Mouse (Mus musculus): ENCODE data around the gene Fnip1.
"Not testable (repeated sequence)": the region's sequence is repeated elsewhere in the genome, so short reads cannot be mapped to it uniquely, and the experiment has no call there.

The Fnip1 gene

GRCm38 (mm10) chr11:54438366-54438781 is 375 bp downstream of the Fnip1 start:
- POLR2A ChIA-PET = interaction anchor here (0.6 to 4.0 kb wide), 63 partner anchors 8 to 967 kb away, joined by 3 to 38 read pairs (median 5); partner anchors contain the start of genes Cdc42se2 (in 2 of the 4), Rapgef6 (in 2 of the 4), Acsl6 (in 1 of the 4) and Gm2a (in 1 of the 4)
- CTCF ChIA-PET = no interaction called here

GRCm38 (mm10) chr11:54438991-54439690 is 1.1 kb downstream of the Fnip1 start:
- POLR2A ChIA-PET = interaction anchor here in 3 of 4 experiments (0.6 to 4.0 kb wide), 47 partner anchors 8 to 676 kb away, joined by 3 to 38 read pairs (median 5); partner anchors contain the start of genes Rapgef6 (in 2 of the 3), Acsl6 (in 1 of the 3), Cdc42se2 (in 1 of the 3) and Gm2a (in 1 of the 3)
- CTCF ChIA-PET = interaction anchor here in 1 of 4 experiments (0.6 kb wide), 1 partner anchor 753 kb away, joined by 8 read pairs; no protein-coding TSS in a partner anchor

- ChIA-PET POLR2A (interaction anchor here in 2 of 4 experiments (0.9 to 3.2 kb wide), 10 partner anchors 74 to 459 kb away, joined by 3 to 38 read pairs (median 6); partner anchors contain the start of genes Rapgef6 (in 2 of the 2), Cdc42se2 (in 1 of the 2) and Slc22a21 (in 1 of the 2)), CTCF (no interaction called here)
These were observed 1.7 kb downstream of the Fnip1 start for GRCm38 (mm10) chr11:54439691-54440029.

DNA sequence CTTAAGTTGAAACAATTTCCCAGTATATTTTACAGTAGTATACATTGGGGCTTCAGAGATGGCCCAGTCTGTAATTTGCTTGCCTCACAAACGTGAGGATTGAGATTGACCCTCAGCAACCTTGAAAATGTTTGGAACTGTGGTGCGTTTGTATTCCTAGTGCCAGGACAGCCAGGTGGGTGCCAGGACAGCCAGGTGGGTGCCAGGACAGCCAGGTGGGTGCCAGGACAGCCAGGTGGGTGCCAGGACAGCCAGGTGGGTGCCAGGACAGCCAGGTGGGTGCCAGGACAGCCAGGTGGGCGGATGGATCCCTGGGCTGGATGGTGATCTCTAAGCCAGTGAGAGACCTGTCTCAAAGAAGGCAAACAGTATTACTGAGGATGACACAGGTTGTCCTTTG is 12.8 kb downstream of the Fnip1 start:
- POLR2A ChIA-PET, CTCF ChIA-PET: not testable (repeated sequence)

- CTCF ChIA-PET = no interaction called here
- POLR2A ChIA-PET = interaction anchor here in 2 of 4 experiments (0.6 to 3.7 kb wide), 4 partner anchors 13 to 643 kb away, joined by 3 to 19 read pairs (median 10); partner anchors contain the start of genes Fnip1 (in 1 of the 2), Gm2a (in 1 of the 2) and Rapgef6 (in 1 of the 2)
These were observed 16.5 kb downstream of the Fnip1 start for GRCm38 (mm10) chr11:54454516-54454915.

DNA sequence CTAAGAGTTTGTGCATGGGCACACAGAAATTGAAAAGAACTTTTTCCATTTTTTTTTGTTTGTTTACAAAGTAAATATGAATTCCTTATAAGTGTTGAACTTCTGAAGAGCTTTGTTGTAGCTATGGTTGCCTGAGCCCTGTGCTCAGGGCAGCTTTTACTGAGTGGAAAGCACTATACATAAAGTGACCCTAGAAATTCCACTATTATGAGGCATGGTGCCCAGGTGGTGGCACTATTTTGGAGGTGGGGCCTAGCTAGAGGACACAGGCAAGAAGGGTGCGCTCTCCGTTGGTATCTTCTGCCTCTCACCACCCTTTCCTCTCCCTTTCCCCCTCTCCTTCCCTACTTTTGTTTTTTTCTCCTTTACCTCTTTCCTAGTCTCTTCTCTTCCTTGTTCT is 18.9 kb downstream of the Fnip1 start:
- POLR2A ChIA-PET = interaction anchor here in 3 of 4 experiments (0.7 to 3.7 kb wide), 8 partner anchors 14 to 1101 kb away, joined by 3 to 19 read pairs (median 3); partner anchors contain the start of genes Rapgef6 (in 2 of the 3) and Fnip1 (in 1 of the 3)

GRCm38 (mm10) chr11:54458168-54458567 is 20.2 kb downstream of the Fnip1 start:
- ChIA-PET POLR2A (interaction anchor here in 1 of 4 experiments (0.8 kb wide), 1 partner anchor 20 kb away, joined by 3 read pairs; no protein-coding TSS in a partner anchor), CTCF (no interaction called here)

More for the DNA sequence above, 18.9 kb downstream of the Fnip1 start:
- CTCF ChIA-PET = interaction anchor here in 1 of 4 experiments (0.6 kb wide), 1 partner anchor 20 kb away, joined by 8 read pairs; no protein-coding TSS in a partner anchor

GRCm38 (mm10) chr11:54464557-54465244 is 26.7 kb downstream of the Fnip1 start:
- CTCF ChIA-PET = interaction anchor here in 1 of 4 experiments (1.6 kb wide), 1 partner anchor 372 kb away, joined by 5 read pairs; no protein-coding TSS in a partner anchor

DNA sequence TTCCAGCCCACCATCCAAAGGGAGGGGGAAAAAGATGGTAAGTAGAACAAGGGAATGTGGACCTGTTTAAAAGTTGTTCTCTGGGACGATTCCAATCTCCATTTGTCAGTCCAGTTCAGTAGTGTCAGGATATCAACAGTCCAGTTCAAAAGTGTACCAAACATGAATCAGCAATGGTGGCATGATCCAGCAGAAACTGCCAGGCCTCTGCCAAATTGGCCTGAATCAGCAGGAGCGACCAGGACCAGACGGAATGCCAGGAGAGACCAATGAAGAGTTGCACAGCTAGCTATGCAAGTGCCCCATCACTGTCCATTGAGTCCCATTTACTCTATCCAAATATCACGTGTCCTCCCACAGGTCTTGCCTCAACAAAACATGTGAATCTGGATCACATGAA is 34.2 kb downstream of the Fnip1 start:
- CTCF ChIA-PET = interaction anchor here in 1 of 4 experiments (0.6 kb wide), 1 partner anchor 295 kb away, joined by 3 read pairs; no protein-coding TSS in a partner anchor
- POLR2A ChIA-PET = interaction anchor here in 2 of 4 experiments (0.6 to 1.7 kb wide), 3 partner anchors 29 to 43 kb away, joined by 3 to 6 read pairs (median 5); partner anchors contain the start of gene Fnip1 (in 1 of the 2)

More at GRCm38 (mm10) chr11:54464557-54465244, 26.7 kb downstream of the Fnip1 start:
- POLR2A ChIA-PET = interaction anchor here in 1 of 4 experiments (0.6 to 2.2 kb wide), 4 partner anchors 17 to 986 kb away, joined by 4 to 6 read pairs (median 5); no protein-coding TSS in a partner anchor

- ChIA-PET POLR2A (no interaction called here), CTCF (no interaction called here)
These were observed 40.4 kb downstream of the Fnip1 start for GRCm38 (mm10) chr11:54478414-54478813.

DNA sequence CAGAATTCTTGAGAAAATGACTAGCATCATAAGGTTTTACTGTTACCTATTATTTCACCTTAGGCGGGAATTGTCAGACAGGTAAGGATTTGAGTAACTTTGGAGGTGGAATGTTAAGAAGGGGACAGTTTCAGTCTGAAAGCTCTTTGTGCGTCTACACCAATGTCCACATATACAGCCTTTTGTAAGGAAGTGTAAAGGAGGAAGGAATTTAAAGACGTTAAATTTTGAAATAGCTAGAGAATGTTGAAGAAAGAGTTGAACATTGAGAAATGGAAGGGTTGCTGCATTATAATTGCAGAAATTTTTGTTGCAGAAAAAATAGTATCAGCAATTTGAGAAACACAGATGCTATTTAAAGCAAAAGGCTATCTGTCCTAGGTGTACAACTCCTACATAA is 48.0 kb downstream of the Fnip1 start:
- CTCF ChIA-PET = no interaction called here
- POLR2A ChIA-PET = interaction anchor here in 1 of 4 experiments (1.7 kb wide), 1 partner anchor 36 kb away, joined by 5 read pairs; the partner anchor contains the start of gene Rapgef6

DNA sequence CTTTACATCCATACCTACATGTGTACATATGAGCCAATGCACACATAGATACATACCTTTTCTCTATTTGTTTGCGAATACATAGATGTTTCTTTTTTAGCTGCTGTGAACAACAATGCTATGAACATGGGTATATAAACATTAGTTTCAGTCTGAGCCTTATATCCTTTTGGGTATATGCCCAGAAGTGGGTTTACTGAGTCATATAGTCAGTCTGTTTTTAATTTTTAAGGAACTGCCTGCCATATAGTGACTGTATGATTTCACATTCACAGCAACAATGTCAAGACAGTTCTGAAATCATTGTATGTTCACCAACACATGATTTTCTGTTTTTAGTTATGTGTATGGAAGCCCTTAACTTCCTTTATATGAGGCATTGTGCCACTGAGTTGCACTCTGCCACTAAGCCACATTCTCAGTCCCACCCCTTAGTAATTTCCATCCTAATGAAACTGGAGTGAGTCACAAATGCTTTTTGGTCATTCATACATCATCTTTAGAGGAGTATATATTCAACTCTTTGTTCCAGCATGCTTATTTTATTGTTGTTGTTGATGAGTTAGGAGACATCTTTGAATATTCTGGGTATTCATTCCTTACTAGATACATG is 54.1 kb downstream of the Fnip1 start:
- POLR2A ChIA-PET = interaction anchor here in 2 of 4 experiments (0.6 to 2.0 kb wide), 5 partner anchors 23 to 272 kb away, joined by 3 to 6 read pairs (median 3); partner anchors contain the start of genes Fnip1 (in 1 of the 2) and Rapgef6 (in 1 of the 2)
- CTCF ChIA-PET = interaction anchor here in 1 of 4 experiments (0.7 kb wide), 1 partner anchor 1044 kb away, joined by 5 read pairs; no protein-coding TSS in a partner anchor

GRCm38 (mm10) chr11:54492559-54492958 is 54.6 kb downstream of the Fnip1 start:
- CTCF ChIA-PET = interaction anchor here in 1 of 4 experiments (0.7 kb wide), 1 partner anchor 1044 kb away, joined by 5 read pairs; no protein-coding TSS in a partner anchor
- POLR2A ChIA-PET = interaction anchor here in 2 of 4 experiments (0.6 to 1.7 kb wide), 2 partner anchors 30 to 271 kb away, joined by 3 to 6 read pairs; partner anchors contain the start of gene Rapgef6 (in 1 of the 2)

DNA sequence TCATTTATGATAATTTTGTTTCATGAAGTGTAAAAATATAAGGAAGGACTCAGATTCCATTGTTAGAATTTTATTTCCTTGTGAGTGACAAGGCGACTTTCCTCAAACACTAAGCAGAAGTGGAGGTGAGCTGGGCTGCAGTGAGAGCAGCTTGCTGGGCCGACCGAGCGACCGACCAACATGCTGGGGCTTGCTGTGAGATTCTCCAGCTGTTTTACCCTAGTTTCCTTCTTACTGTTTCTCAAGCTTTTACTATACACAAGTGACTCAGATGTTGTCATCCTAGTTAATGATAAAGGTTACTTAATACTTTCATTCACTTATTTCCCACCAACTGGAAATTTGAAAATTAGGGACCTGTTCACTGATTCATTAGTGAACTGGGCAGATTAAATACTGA is 61.8 kb downstream of the Fnip1 start:
- POLR2A ChIA-PET = interaction anchor here in 2 of 4 experiments (1.3 to 2.0 kb wide), 5 partner anchors 13 to 27 kb away, joined by 3 to 6 read pairs (median 4); partner anchors contain the start of gene Rapgef6 (in 2 of the 2)
- CTCF ChIA-PET = no interaction called here

- ChIA-PET CTCF (no interaction called here), POLR2A (interaction anchor here in 2 of 4 experiments (0.6 to 3.6 kb wide), 5 partner anchors 14 to 1581 kb away, joined by 3 to 15 read pairs (median 5); partner anchors contain the start of gene Rapgef6 (in 2 of the 2))
These were observed 64.7 kb downstream of the Fnip1 start for GRCm38 (mm10) chr11:54502546-54503245.

GRCm38 (mm10) chr11:54513584-54513983 is 75.6 kb downstream of the Fnip1 start:
- POLR2A ChIA-PET = interaction anchor here in 3 of 4 experiments (0.5 to 1.9 kb wide), 5 partner anchors 9 to 90 kb away, joined by 3 to 12 read pairs (median 5); partner anchors contain the start of gene Rapgef6 (in 2 of the 3)

DNA sequence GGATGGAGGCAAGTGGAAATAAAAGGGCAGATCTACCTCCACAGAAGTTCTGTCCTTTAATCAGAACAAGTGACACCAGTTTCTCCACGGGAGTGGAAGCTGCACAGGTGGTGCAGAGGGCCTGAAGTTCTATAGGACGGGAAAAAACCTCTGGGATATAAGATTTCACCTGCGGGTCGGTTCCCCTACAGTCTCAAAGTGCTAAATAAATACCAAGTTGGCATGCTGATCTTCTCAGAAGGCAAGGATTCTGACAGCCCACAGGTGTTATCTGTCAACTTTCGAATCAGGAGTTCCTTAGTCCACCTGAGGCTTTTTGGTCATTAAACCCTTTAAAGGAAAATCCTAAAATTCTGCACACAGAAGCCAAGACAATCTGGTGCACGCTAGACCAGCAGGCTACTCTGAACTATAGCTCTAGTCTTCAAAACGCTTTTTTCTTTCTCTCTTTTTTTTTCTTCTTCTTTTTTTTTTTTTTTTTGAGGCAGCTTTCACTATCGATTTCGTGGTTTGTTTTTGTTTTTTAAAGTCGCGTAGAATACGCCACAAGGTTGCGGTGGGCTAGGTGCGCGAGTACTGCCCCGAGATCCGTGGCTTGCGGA is 84.0 kb downstream of the Fnip1 start:
- ChIA-PET CTCF (interaction anchor here in 3 of 4 experiments (0.6 to 3.6 kb wide), 5 partner anchors 13 to 256 kb away, joined by 3 to 14 read pairs (median 4); no protein-coding TSS in a partner anchor), POLR2A (interaction anchor here (0.6 to 3.5 kb wide), 100 partner anchors 8 to 947 kb away, joined by 3 to 38 read pairs (median 4); partner anchors contain the start of genes Fnip1 (in 3 of the 4), Cdc42se2 (in 2 of the 4), G3bp1 (in 1 of the 4) and Il3 (in 1 of the 4))

More at GRCm38 (mm10) chr11:54513584-54513983, 75.6 kb downstream of the Fnip1 start:
- CTCF ChIA-PET = no interaction called here
